Mouse (Mus musculus) spleen, postnatal 36 days (tissue): ENCODE results near the gene Rab37.
A peak's percentile ranks its signal among the peaks of the same experiment; 100 is the strongest.

Experiments
- DNase-seq, 2 experiments: peaks; one replicate each; pipeline ENCODE4 v3.0.0; 2022; ENCODE audit warnings: low spot score in 2 of 2, mixed read lengths in 1 of 2

Rab37 gene

DNA sequence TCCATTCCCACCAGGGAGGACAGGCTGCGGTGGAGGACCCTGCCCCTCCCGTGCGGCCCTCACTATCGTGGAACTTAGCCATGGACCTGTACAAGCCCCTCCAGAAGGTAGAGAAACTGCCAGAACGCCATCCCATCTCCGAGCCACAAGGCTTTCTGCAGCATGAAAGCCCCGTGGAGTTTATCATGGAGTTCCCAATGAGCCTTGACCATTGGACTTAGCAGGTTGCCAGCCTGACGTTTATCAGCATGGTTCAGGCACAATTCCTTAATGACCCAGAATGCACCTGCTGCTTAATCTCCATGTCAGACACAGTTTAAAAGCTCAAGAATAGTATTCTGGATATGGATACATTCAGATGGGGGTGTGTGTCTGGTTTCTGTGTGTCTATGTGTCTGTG is 6.2 kb upstream of the Rab37 start:
- no peak for DNase-seq

DNA sequence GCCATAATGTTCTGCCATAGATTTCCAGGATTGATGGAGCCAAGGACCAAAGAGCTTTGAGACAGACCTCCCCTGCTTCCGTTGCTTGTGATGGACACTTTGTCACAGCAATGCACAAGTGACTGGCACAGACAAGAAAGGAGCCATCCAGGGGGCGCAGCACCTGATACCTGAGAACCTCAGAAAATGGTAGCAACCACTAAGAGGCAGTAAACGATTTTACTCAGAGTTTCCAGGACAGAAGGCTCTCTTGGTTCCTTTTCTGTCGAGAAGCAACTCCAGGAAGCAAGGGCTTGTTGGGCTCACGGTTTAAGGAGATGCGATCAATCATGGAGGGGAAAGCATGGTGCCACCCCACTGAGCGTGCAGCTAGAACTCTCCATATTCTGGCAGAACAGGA is 5.0 kb upstream of the Rab37 start:
- no peak for DNase-seq

DNA sequence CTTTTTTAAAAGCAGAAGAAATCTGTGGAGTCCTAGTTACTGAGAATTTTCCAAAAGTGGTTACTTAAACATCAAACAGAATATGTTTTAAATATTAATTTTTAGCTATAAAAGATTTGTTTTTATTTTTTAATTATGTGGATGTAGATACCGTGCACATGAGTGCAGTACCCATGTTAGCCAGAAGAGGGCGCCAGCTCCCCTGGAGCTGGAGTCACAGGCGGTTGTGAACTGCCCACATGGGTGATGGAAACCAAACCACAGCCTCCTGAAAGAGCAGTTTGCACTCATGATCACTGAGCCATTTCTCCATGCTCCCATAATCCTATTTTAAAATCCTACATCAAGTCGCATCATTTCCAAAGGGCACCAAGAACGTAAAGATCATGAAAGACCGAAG is 1.4 kb upstream of the Rab37 start:
- no peak for DNase-seq

DNA sequence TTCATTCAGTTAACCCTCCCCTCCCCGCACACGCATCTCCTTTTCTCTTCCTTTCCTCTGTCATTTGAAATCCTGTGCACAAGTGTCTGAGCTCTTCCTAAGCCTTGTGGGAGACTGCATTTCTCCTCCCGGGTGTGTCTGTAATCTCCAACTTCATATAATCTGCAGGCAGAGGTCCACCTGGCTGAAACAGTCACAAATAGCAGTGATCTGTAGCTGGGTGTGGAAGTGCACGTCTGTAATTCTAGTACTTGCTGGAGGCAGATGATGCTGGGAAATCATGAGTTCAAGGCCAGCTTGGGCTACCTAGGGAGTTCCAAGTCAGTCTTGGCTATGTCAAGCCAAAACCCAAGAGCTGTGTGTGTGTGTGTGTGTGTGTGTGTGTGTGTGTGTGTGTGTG is 909 bp downstream of the Rab37 start:
- no peak for DNase-seq

DNA sequence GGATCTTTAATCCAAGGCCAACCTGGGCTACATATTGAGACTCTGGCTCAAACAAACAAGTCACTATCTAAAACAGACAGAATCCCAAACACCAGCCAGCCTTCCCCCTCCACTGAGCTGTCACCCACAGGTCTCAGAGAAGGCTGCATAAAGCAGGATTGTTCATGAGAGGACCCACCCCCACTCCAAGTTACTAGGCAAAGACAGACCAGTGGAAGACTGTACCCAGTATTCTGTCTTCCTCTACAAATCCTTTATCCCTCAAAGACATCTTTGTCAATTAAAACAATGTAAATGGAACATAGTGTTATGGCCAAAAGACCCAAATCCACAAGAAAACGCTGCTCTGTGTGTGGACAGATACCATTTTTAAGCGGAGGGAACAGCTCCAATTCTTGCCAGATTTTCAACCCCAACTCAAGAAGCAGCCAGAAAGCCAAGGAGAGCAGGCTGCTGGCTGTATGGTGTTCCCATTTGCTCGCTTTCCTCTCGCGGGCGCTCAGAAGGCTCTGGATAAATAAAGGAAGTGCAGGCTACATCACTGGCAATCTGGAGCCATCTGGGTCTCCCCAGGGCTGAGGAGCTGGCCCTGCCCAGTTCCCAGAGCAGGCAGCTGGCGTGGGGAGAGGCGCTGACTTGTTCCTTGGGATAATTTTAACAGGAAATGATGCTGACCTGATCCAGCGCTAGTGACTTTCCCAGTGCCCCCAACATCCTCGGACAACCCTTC is 7.1 kb downstream of the Rab37 start:
- DNase-seq: no peak

DNA sequence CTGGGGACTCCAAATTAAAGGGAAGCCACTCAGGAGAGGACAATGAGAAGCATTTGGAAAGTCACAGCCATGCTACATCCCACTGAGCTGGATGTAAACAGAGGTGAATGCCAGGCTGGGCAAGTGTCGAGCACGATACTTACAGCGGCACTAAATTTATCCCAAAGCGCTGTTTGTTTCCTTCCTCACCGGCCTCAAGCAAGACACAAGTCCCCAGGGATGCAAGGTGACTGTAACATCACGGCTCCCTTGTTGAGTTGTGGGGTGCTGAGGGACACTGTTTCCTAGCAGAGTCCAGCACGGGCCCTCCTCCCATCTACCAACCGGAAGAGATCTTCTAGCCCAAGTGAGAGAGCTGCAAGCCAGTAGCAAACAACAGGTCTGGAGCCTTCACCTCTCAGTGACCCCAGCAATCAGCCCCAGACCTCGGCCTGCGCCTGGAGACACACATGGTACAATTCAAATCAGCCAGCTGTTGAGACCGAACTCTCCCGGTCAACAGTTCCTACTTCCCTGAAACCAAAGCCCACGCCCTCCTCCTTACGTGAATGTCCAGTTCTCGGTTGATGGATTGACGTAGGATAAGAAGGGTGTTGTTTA is 8.1 kb downstream of the Rab37 start:
- DNase-seq: no peak

DNA sequence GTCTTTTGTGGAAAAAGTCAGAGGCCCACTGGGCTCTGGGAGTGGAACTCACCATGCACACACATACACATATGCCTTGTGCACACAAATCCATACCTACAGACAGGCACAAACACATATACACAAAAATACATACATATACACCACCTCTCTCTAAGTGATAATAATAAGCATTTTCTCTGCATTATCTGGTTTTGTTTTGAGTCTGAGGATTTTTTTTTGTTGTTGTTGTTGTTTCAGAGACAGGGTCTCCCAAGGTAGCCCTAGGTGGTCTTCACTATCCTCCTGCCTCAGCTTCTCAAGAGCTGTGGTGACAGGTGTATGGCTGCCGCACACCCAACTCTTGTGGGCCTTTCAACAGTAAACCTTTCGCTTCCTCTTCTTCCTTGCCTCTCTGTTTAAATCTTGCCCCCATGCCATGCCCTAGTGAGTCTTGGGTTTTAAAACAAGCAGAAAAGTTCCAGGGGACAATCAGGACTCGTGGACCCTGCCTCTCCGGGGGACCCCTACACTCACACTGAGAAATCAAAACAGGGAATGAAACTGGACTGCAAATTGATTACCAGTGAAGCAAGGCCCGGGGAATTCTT is 8.9 kb downstream of the Rab37 start:
- no peak for DNase-seq

DNA sequence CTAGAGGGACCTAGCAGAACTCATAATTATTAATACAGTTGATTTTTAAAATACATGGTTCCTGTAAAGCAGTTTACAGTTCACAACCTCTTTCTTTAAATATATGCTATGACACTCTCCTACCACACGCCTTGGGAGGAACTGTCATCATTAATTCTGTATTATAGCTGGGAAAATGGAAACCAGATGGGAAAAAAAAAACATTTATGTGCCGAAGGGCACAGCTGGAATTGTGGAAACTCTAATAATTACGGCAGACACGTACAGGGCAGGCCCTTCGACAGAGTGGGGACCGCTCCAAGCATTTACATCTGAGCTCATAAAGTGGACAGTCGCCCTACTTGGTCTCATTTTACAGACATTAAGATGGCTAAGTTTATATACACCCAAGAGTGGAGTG is 9.5 kb downstream of the Rab37 start:
- no peak for DNase-seq

DNA sequence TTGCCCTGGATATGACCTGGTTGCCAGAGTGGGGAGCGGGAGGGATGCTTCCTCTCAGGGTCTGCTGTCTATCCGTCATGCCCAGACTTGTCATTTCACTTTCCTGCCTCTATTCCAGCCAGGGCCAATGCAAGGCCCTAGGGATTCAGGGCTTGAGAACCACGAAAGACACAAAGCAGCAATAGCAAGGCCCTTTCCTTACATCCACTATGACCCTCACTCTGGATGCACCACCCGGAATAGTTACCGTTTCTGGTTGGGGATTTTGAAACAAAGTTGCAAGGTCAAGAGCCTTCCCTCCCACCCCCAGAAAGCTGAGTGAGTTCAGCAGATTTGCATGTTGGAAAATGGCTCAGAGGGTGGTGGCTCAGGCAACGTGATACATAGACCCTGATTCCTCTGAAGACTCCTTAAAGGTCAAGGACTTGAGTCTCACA is 10.4 kb downstream of the Rab37 start:
- no peak for DNase-seq

DNA sequence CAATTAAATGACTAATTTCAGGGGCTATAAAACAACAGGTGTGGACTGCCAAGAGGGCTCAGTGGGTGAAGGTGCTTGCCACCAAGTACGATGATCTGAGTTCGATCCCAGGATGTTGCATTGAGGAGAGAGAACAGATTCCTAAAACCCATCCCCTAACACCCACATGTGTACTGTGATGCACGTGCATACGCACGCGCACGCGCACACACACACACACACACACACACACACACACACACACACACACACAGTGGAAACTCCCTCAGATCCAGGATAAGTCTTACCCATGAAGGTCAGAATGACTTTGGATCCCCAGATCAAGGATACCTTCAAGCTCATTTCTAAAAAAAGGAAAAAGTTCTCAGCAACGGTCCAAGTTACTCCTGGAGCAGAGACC is 10.9 kb downstream of the Rab37 start:
- DNase-seq: no peak

DNA sequence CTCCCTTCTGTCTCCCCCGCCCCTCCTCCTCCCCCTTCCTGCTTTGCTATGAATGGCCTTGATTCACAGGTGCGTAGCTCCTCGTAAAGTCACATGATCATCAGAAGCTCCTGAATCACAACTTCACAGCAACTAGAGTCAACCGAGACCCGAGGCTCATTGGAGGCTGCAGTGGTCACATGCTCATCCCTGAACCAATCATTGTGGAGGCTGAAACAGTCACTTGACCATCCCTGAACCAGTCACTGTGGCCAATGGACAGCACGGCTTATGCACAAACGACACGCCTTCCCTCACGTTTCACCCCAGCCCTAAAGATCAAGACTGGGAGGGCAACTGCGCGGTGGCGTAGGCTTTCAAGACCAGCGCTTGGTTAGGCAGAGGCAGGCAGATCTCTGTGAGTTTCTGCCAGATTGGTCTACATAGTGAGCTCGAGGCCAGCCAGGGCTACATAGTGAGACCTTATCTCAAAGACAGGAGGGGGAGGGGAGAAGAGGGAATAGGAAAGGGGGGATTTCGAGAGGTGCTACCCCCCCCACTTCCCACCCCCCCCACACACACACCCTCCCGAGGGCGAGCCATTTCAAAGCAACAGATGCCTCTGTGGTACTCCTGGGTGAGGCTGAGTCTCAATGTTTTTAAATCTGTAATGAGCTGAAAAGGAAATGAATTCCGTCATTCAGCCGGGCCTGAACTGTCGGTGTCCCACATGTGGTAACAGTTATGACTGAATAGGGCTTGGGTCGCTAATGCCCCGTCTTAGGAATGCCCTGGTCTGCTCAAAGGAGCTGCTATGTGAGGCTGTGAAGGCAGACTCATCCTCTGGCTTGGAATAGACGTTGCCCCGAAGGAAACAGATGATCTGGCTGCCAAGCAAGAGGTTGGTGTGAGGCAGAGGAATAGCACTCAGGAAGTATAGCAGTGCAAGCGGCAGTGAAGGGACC is 12.5 kb downstream of the Rab37 start:
- no peak for DNase-seq

DNA sequence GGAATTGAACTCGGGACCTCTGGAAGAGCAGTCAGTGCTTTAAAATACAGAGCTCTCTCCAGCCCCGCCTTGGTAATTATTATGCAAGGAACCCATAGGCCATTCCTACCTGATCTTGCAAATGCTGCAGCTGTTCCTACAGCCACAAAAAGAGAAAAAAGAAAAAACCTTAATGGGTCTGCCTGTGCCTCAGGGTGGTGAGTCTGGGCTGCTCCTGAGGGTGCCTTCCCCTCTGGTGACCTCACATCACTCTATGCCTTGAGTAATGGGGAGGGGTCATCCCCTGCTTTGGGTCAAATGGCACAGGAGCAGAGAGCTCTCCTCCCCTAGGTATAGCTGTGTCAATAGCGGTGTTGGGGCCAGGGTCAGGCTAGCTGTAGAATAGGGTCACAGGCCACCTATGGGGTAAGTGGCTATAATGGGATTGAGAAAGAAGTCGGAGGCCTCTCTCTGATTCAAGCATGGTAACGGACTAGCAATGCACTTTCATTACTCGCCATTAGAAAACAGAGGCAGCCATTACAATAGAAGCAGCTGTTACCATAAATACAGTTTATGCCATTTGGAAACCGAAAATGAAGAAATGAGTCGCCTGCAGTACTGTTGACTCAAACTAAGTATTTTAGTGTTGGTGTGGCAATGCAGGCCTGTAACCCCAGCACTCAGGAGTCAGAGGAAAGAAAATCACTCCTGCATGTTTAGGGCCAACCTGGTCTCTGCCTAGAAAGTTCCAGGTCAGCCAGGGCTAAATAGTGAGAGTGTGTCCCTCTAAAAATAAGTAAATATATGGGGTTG is 13.7 kb downstream of the Rab37 start:
- no peak for DNase-seq

DNA sequence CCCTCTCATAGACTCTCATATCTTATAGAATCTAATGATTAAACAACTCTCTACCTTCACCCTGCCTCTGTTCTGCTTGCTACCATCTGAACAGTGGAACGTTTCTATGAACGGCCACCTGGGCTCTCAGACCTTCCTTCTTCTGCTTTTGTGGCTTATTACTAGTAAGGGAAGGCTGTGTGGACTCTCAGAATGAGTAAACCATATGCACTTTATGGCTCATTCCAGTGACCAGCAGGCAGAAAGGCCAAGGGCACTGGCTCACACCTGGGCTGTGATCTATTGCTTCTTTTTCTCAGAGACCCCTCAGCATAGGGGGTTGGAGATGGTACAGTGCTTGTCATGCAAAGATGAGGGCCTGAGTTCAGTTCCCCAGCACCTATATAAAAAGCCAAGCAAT is 15.4 kb downstream of the Rab37 start:
- no peak for DNase-seq

DNA sequence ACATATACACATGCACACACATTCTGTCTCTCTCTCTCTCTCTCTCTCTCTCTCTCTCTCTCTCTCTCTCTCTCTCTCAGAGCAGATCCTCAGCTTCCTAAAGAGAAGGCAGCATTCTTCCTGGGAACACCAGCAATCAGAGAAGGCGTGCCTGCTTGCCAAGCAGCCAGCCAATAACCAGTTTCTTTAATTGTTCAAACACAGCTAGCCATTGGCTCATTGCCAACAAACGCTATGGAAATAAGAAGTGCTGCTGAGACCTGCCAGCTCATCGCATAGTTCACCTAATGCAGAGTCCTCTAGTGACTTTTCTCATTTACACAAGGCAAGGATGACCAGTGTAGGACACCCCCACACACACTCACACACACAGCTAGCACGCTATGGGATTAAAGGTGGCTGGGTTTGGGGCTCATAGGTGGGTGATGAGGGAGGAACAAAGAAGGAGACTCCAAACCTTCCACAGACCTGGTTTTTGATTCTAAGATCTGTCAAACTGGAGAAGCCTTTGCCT is 16.2 kb downstream of the Rab37 start:
- DNase-seq: no peak

DNA sequence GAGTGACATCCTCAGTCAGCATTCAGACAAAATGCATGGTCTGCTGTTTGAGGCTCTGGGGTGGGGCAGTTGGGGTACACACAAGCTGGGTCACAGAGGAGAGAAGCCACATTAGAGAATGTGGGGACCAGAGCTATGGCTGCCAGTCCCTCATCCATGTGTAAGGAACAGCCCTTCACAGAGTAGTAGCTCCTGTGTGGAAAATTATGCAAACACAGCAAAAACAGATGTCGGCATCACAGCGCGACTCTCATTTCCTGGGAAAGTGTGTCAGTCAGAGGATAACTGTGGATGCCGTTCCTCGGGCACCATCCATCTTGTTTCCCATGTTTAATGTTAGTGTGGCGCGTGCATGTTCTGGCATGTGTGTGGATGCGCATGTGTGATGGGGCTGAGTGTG is 16.9 kb downstream of the Rab37 start:
- DNase-seq: no peak

DNA sequence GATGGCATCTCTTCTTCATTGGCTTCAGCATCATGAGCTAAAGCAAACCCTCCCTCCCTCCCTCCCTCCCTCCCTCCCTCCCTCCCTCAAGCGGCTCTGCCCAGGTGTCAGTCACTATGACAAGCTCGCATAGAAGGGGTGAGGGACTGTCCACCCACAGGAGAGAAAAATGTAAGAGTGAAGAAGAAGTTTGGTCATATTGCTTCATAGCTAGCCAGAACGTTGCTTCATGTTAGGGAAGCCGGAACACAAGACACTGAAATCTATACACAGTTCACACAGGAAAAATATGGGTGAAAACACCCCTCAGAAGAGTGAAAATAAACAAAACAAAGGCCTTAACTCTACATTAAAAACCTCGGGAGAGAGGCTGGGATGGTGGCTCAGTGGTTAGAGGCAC is 19.0 kb downstream of the Rab37 start:
- DNase-seq: no peak

DNA sequence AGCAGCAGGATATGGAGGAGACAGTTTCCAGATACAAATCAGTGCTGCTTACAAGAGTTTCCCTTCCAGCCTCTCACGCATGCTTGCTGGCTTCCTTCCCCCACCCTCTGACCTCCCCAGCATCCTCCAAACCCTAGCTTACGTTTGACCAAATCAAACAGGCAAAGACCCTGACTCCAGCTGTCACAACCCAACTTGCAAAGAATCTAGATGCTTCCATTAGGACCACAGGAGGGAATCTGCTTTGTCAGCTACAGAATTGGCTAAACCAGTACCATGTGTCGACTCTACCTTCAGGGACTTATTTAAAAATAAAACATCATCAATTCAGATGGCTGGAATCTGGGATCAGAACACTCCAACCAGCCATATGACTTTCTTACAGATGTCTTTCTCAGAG is 21.0 kb downstream of the Rab37 start:
- no peak for DNase-seq

DNA sequence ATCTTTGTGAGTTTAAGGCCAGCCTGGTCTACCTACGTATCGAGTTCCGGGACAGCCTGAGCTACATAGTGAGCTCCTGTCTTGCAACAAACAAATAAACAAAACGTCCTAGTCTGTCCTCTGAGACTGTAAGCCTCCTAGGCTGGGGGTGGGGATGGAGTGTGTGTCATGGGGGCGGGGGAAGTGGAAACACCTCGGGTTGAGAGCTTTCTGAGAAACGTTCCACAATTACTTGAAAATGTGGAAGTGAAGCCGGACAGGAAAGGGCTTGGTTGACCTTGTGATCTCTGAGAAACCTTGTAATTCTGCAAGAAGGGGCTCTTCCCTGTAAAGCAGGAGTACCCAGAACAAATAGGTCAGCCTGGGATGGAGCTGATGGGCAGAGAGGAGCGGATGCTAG is 28.2 kb downstream of the Rab37 start:
- DNase-seq: peak in 1 of 2 experiments; percentile 23

DNA sequence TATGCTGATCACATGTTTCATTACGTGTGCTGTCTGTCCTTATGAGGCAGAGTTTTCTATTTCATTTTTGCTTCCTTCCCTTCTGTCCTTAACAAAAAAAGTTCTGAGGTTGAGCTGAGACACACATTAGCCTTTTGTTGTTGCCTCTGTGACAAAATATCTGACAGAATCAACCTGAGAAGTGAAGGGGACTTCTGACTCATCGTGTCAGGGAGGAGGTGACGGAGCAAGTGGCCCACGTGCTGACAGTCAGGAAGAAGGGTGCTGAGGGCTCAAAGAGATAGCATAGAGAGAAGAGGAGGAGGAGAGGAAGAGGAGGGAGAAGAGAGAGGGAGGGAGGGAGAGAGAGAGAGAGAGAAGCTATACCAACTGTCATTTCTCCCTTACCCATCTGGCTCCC is 37.3 kb downstream of the Rab37 start:
- DNase-seq: no peak

DNA sequence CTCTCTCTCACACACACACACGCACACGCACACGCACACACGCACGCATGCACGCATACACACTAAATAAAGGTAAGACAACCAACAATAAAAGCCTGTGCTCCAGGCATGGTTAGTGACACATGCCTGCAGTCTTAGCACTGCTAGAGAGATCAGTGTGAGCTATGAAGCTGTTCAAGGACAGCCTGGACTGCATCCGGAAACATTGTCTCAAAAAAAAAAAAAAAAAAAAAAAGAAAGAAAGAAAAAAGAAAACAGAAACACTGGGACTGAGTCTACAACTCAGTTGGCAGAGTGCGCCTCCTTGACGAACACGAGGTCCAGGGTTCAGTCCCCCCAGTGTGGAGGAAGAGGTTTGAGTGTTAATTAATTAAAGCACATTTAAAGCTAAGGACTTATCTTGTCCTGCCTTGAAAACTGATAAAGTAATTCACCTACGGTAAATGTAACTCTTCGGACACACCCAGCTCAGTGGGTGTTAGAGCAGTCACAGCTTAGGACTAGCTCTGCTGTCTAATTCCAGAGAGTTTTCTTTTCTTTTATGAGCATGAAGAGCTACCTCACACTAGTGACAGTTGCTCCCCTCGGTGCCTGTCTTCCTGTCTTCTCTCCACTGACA is 38.4 kb downstream of the Rab37 start:
- no peak for DNase-seq
